ENCODE assay signal across 20 mouse cellular contexts in genomic region chr14:73015386-73015785, GRCm38 (mm10). TPM values are rescaled to one million over a fixed set of nuclear protein-coding genes. Genes with fewer than 3 reads are reported as not detected.
DNase-seq lines count a peak whose midpoint lies in the region.
"Had no signal": no experiment of that assay in that cellular context is flagged by ENCODE, and none has a peak within 500 bp of the region (broad histone marks: within the 10 kb centered on the region; RNA-seq: fewer than 3 reads in every experiment).

No protein-coding gene starts in this region.

- peak; percentile 39 for DNase-seq in heart, adult 11 months
- DNase-seq in heart, postnatal 14 days, result no peak
- peak; percentile 7 for DNase-seq in CD4-positive helper T cell, adult 2 months (ENCODE audit: low read depth, low spot score)
- DNase-seq in lung, postnatal 36 days, result peak; percentile 25
- peak; percentile 61 for DNase-seq in thymus, postnatal 14 days
- DNase-seq in gastrocnemius, adult 18-20 months (ENCODE audit: low spot score), result no peak
- no peak for DNase-seq in left cerebral cortex, postnatal 25 days (ENCODE audit: low spot score in 2 of 2)
- no peak for DNase-seq in adrenal gland, adult 18-20 months (ENCODE audit: low spot score in 2 of 2)
- DNase-seq: B cell, adult 2 months; cerebellum, adult 9-11 months; forebrain, postnatal 0 days; gastrocnemius, postnatal 14 days; heart, postnatal 36 days; kidney, adult 8-10 months; kidney, postnatal 4 days; left cerebral cortex, postnatal 4 days; liver, postnatal 0 days; right cerebral cortex, postnatal 4 days had no signal

- intact Hi-C loops in heart, postnatal 14 days (cut with DNase I), result no loop called here
- intact Hi-C loops in left cerebral cortex, postnatal 25 days (cut with DNase I), result no loop called here

RNA-seq across cellular contexts. Expression of gene Cysltr2, which starts 33.5 kb away (rescaled TPM):
- under 1 TPM in 1 of 2 experiments, not detected in 1; 0.56 TPM for total RNA-seq in heart, postnatal 14 days (2021)
- total RNA-seq in gastrocnemius, adult 18-20 months (2021), result not detected
- total RNA-seq in left cerebral cortex, postnatal 25 days (2021), result 1 to 10 TPM in 1 of 2 experiments, under 1 TPM in 1; 0.71 to 1.8 TPM
- 1 to 10 TPM; 1.7 to 1.8 TPM for total RNA-seq in adrenal gland, adult 18-20 months (2021)
- total RNA-seq: gastrocnemius, postnatal 14 days; hindbrain, postnatal 0 days; midbrain, postnatal 0 days had no signal

Comparison
In these comparisons a context has a peak if more than half of its experiments do, and no peak if none do; other contexts are left out.
1. DNase-seq: peak in heart, adult 11 months (single experiment), CD4-positive helper T cell, adult 2 months (single experiment), lung, postnatal 36 days (single experiment) and thymus, postnatal 14 days (single experiment); none in heart, postnatal 14 days (0 of 2), gastrocnemius, adult 18-20 months (single experiment), left cerebral cortex, postnatal 25 days (0 of 2) and adrenal gland, adult 18-20 months (0 of 2).